ENCODE assay signal across 13 mouse cellular contexts in genomic region chr1:78141741-78142501, GRCm38 (mm10). TPM values are rescaled to one million over a fixed set of nuclear protein-coding genes. Genes with fewer than 3 reads are reported as not detected.
DNase-seq lines count a peak whose midpoint lies in the region; ATAC-seq lines count a peak whose summit lies in the region.
"Had no signal": no experiment of that assay in that cellular context is flagged by ENCODE, and none has a peak within 500 bp of the region (broad histone marks: within the 10 kb centered on the region; RNA-seq: fewer than 3 reads in every experiment).

No protein-coding gene starts in this region.

- no peaks in the 10 kb centered on the region for H3K36me3 ChIP-seq in forebrain, embryonic 12.5 days (replicated peaks)
- no peaks in the 10 kb centered on the region for H3K36me3 ChIP-seq in forebrain, embryonic 11.5 days (ENCODE audit: control insufficient read depth, insufficient read depth, low read length)
- H3K36me3 ChIP-seq in neural tube, embryonic 15.5 days: no peaks in the 10 kb centered on the region
- no peaks in the 10 kb centered on the region for H3K36me3 ChIP-seq in midbrain, embryonic 12.5 days
- H3K36me3 ChIP-seq: liver, embryonic 15.5 days had no signal

- peaks cover 93% of the 10 kb centered on the region for H3K27me3 ChIP-seq in forebrain, embryonic 12.5 days
- peaks cover 88% of the 10 kb centered on the region for H3K27me3 ChIP-seq in forebrain, embryonic 11.5 days (ENCODE audit: control insufficient read depth, insufficient read depth, low read length)
- H3K27me3 ChIP-seq in neural tube, embryonic 15.5 days (replicated peaks): peaks cover 76% of the 10 kb centered on the region
- peaks cover 77% of the 10 kb centered on the region for H3K27me3 ChIP-seq in midbrain, embryonic 12.5 days

- no peak overlapping the region for H3K27ac ChIP-seq in forebrain, embryonic 12.5 days
- H3K27ac ChIP-seq in forebrain, embryonic 11.5 days (ENCODE audit: low read depth, low read length): no peak overlapping the region
- no peak overlapping the region for H3K27ac ChIP-seq in neural tube, embryonic 15.5 days (replicated peaks)
- H3K27ac ChIP-seq in midbrain, embryonic 12.5 days (replicated peaks): peak overlapping the region; percentile 36; the same call in 1 of the 2 replicates
- H3K27ac ChIP-seq: liver, embryonic 15.5 days had no signal

- H3K4me1 ChIP-seq in forebrain, embryonic 12.5 days: peaks cover 53% of the 10 kb centered on the region
- peaks cover 12% of the 10 kb centered on the region for H3K4me1 ChIP-seq in forebrain, embryonic 11.5 days (replicated peaks; ENCODE audit: control insufficient read depth, insufficient read depth, low read length)
- H3K4me1 ChIP-seq in neural tube, embryonic 15.5 days: peaks cover 11% of the 10 kb centered on the region; the same call in 1 of the 2 replicates
- peaks cover 53% of the 10 kb centered on the region; the same call in 1 of the 2 replicates for H3K4me1 ChIP-seq in midbrain, embryonic 12.5 days
- H3K4me1 ChIP-seq: liver, embryonic 15.5 days had no signal

- H3K9ac ChIP-seq in forebrain, embryonic 12.5 days: no peak overlapping the region
- no peak overlapping the region for H3K9ac ChIP-seq in forebrain, embryonic 11.5 days (ENCODE audit: low read length)
- no peak overlapping the region for H3K9ac ChIP-seq in neural tube, embryonic 15.5 days (replicated peaks)
- H3K9ac ChIP-seq in midbrain, embryonic 12.5 days (replicated peaks): no peak overlapping the region
- H3K9ac ChIP-seq: liver, embryonic 15.5 days had no signal

- H3K4me3 ChIP-seq in forebrain, embryonic 12.5 days (replicated peaks): no peak overlapping the region
- H3K4me3 ChIP-seq in forebrain, embryonic 11.5 days (ENCODE audit: low read depth, low read length): no peak overlapping the region
- H3K4me3 ChIP-seq in neural tube, embryonic 15.5 days (replicated peaks): no peak overlapping the region
- no peak overlapping the region for H3K4me3 ChIP-seq in midbrain, embryonic 12.5 days
- H3K4me3 ChIP-seq: liver, embryonic 15.5 days; myocyte had no signal

- 0 out of 2 replicates have a peak, but pooled peaks have one; percentile 20 for ATAC-seq in forebrain, embryonic 12.5 days (ENCODE audit: low FRiP score)
- ATAC-seq in forebrain, embryonic 11.5 days (replicated peaks; ENCODE audit: low FRiP score): no peak
- ATAC-seq in neural tube, embryonic 15.5 days (ENCODE audit: low FRiP score): no peak
- ATAC-seq in midbrain, embryonic 12.5 days (ENCODE audit: low FRiP score, low read depth): no peak; the same call in 1 of the 2 replicates

- 14% methylated on average over 9 of the region's 9 CpGs for WGBS in forebrain, embryonic 12.5 days
- 12% methylated on average over 9 of the region's 9 CpGs for WGBS in forebrain, embryonic 11.5 days
- WGBS in neural tube, embryonic 15.5 days: 14% methylated on average over 9 of the region's 9 CpGs
- WGBS in midbrain, embryonic 12.5 days: 8% methylated on average over 9 of the region's 9 CpGs

- H3K4me2 ChIP-seq in forebrain, embryonic 12.5 days: no peak overlapping the region
- no peak overlapping the region for H3K4me2 ChIP-seq in forebrain, embryonic 11.5 days (ENCODE audit: low read depth, low read length, severe bottlenecking)
- no peak overlapping the region for H3K4me2 ChIP-seq in neural tube, embryonic 15.5 days
- peak overlapping the region; percentile 21 for H3K4me2 ChIP-seq in midbrain, embryonic 12.5 days (replicated peaks)
- H3K4me2 ChIP-seq: liver, embryonic 15.5 days had no signal

- no peaks in the 10 kb centered on the region for H3K9me3 ChIP-seq in forebrain, embryonic 12.5 days
- H3K9me3 ChIP-seq in forebrain, embryonic 11.5 days (ENCODE audit: control insufficient read depth, low read length): no peaks in the 10 kb centered on the region
- no peaks in the 10 kb centered on the region for H3K9me3 ChIP-seq in neural tube, embryonic 15.5 days (replicated peaks)
- no peaks in the 10 kb centered on the region for H3K9me3 ChIP-seq in midbrain, embryonic 12.5 days
- H3K9me3 ChIP-seq: liver, embryonic 15.5 days had no signal

- DNase-seq in forebrain, embryonic 11.5 days (ENCODE audit: low spot score): no peak
- DNase-seq in neural tube, embryonic 10.5 days (ENCODE audit: extremely low spot score, low spot score): peak; percentile 54
- no peak for DNase-seq in heart, adult 11 months
- DNase-seq in urinary bladder, adult 18-20 months (ENCODE audit: low spot score in 2 of 2): no peak
- no peak for DNase-seq in thymus, postnatal 10 days (ENCODE audit: low spot score in 2 of 2)
- DNase-seq: adrenal gland, postnatal 25 days; kidney, adult 8-10 months; lung, postnatal 4 days had no signal

RNA-seq across cellular contexts. Expression of gene Pax3, which starts 55.0 kb away (rescaled TPM):
- polyA plus RNA-seq in forebrain, embryonic 12.5 days (2016; fragmentation: Nextera tagmentation; extraction: Ambion mirVana): 3.3 and 3.6 TPM in 2 replicates
- 4.4 and 4.7 TPM in 2 replicates for polyA plus RNA-seq in forebrain, embryonic 11.5 days (2014; fragmentation: Nextera tagmentation; extraction: Ambion mirVana)
- polyA plus RNA-seq in neural tube, embryonic 15.5 days (2015; fragmentation: Nextera tagmentation; extraction: Ambion mirVana): 2.5 and 3.4 TPM in 2 replicates
- 53.6 and 61.9 TPM in 2 replicates for polyA plus RNA-seq in midbrain, embryonic 12.5 days (2016; fragmentation: Nextera tagmentation; extraction: Ambion mirVana)
